13 mouse cellular contexts compared by ENCODE assay signal in genomic region chr2:157342328-157342926, GRCm38 (mm10). TPM values are rescaled to one million over a fixed set of nuclear protein-coding genes. Genes with fewer than 3 reads are reported as not detected.
DNase-seq lines count a peak whose midpoint lies in the region; ATAC-seq and TF ChIP-seq lines count a peak whose summit lies in the region.
"Had no signal": no experiment of that assay in that cellular context is flagged by ENCODE, and none has a peak within 500 bp of the region (broad histone marks: within the 10 kb centered on the region; RNA-seq: fewer than 3 reads in every experiment).

No protein-coding gene starts in this region.

- WGBS in forebrain, postnatal 0 days, result 29% methylated on average over 5 of the region's 5 CpGs
- 53% methylated on average over 5 of the region's 5 CpGs for WGBS in limb, embryonic 14.5 days
- 38% methylated on average over 5 of the region's 5 CpGs for WGBS in neural tube, embryonic 15.5 days

- no peaks in the 10 kb centered on the region for H3K9me3 ChIP-seq in forebrain, postnatal 0 days (ENCODE audit: low read length)
- no peaks in the 10 kb centered on the region for H3K9me3 ChIP-seq in limb, embryonic 14.5 days (ENCODE audit: control insufficient read depth, low read length)
- H3K9me3 ChIP-seq in neural tube, embryonic 15.5 days (replicated peaks), result no peaks in the 10 kb centered on the region

- TF ChIP-seq POLR2A in limb, embryonic 14.5 days (IDR thresholded peaks at IDR 0.05; ENCODE audit: borderline replicate concordance, extremely low read depth, insufficient read depth, insufficient read length), result no peak

- no peaks in the 10 kb centered on the region for H3K27me3 ChIP-seq in forebrain, postnatal 0 days (ENCODE audit: insufficient read depth, low read length)
- no peaks in the 10 kb centered on the region for H3K27me3 ChIP-seq in limb, embryonic 14.5 days (ENCODE audit: control insufficient read depth, insufficient read depth, low read length)
- H3K27me3 ChIP-seq in neural tube, embryonic 15.5 days (replicated peaks), result no peaks in the 10 kb centered on the region

- H3K4me3 ChIP-seq in layer of hippocampus, adult 2 months, result no peak overlapping the region
- H3K4me3 ChIP-seq in forebrain, postnatal 0 days (ENCODE audit: low read depth, low read length), result no peak overlapping the region
- H3K4me3 ChIP-seq in limb, embryonic 14.5 days (replicated peaks; ENCODE audit: low read length), result no peak overlapping the region
- no peak overlapping the region for H3K4me3 ChIP-seq in neural tube, embryonic 15.5 days (replicated peaks)
- H3K4me3 ChIP-seq: gastrocnemius, adult 2 months had no signal

- no peak overlapping the region for H3K4me2 ChIP-seq in forebrain, postnatal 0 days (ENCODE audit: low read depth)
- no peak overlapping the region for H3K4me2 ChIP-seq in limb, embryonic 14.5 days (replicated peaks; ENCODE audit: low read depth, low read length, severe bottlenecking)
- H3K4me2 ChIP-seq in neural tube, embryonic 15.5 days, result no peak overlapping the region

- peaks cover 17% of the 10 kb centered on the region for H3K4me1 ChIP-seq in forebrain, postnatal 0 days (ENCODE audit: insufficient read depth)
- H3K4me1 ChIP-seq in limb, embryonic 14.5 days (ENCODE audit: control insufficient read depth, insufficient read depth, low read length), result peaks cover 9% of the 10 kb centered on the region; the same call in 1 of the 2 replicates
- H3K4me1 ChIP-seq in neural tube, embryonic 15.5 days, result peaks cover 53% of the 10 kb centered on the region

- TF ChIP-seq CTCF in layer of hippocampus, adult 2 months (conservative IDR thresholded peaks at IDR 0.05), result no peak
- TF ChIP-seq CTCF in forebrain, postnatal 0 days (IDR thresholded peaks at IDR 0.05; ENCODE audit: low read depth), result no peak

- no peak for ATAC-seq in forebrain, postnatal 0 days
- no peak for ATAC-seq in limb, embryonic 14.5 days (ENCODE audit: low FRiP score, low read depth)
- ATAC-seq in neural tube, embryonic 15.5 days (ENCODE audit: low FRiP score), result no peak

- H3K9ac ChIP-seq in forebrain, postnatal 0 days, result peak overlapping the region; percentile 15; the same call in 1 of the 2 replicates
- H3K9ac ChIP-seq in limb, embryonic 14.5 days (ENCODE audit: low read depth, low read length, severe bottlenecking), result no peak overlapping the region
- H3K9ac ChIP-seq in neural tube, embryonic 15.5 days (replicated peaks), result 0 out of 2 replicates have a peak overlapping the region, but pooled peaks have one; percentile 15

- no peaks in the 10 kb centered on the region for H3K36me3 ChIP-seq in forebrain, postnatal 0 days (ENCODE audit: insufficient read depth)
- H3K36me3 ChIP-seq in limb, embryonic 14.5 days (ENCODE audit: control insufficient read depth, insufficient read depth, low read length), result no peaks in the 10 kb centered on the region
- no peaks in the 10 kb centered on the region for H3K36me3 ChIP-seq in neural tube, embryonic 15.5 days

- peak overlapping the region; percentile 75 for H3K27ac ChIP-seq in layer of hippocampus, adult 2 months
- peak overlapping the region; percentile 75 for H3K27ac ChIP-seq in forebrain, postnatal 0 days (ENCODE audit: low read depth, low read length)
- H3K27ac ChIP-seq in limb, embryonic 14.5 days (replicated peaks; ENCODE audit: low read depth, low read length), result 0 out of 2 replicates have a peak overlapping the region, but pooled peaks have one; percentile 5
- peak overlapping the region; percentile 76 for H3K27ac ChIP-seq in neural tube, embryonic 15.5 days (replicated peaks)
- H3K27ac ChIP-seq: gastrocnemius, adult 2 months had no signal

- DNase-seq in layer of hippocampus, adult 2 months (ENCODE audit: low spot score in 2 of 2), result no peak
- no peak for DNase-seq in layer of hippocampus, postnatal 25 days (ENCODE audit: extremely low spot score in 1 of 2, low spot score in 1 of 2)
- peak; percentile 49 for DNase-seq in forebrain, postnatal 0 days
- DNase-seq in limb, embryonic 14.5 days (ENCODE audit: low spot score), result no peak
- DNase-seq in ovary, postnatal 14 days (ENCODE audit: low spot score), result no peak
- DNase-seq in MN1 (ENCODE audit: low spot score), result no peak
- no peak for DNase-seq in adrenal gland, postnatal 14 days
- DNase-seq: gastrocnemius, adult 2 months; spleen, adult 18-20 months had no signal

RNA-seq across cellular contexts. Expression of gene Ghrh, which starts 4.9 kb away (rescaled TPM):
- not detected for total RNA-seq in layer of hippocampus, adult 2 months (2021)
- under 1 TPM in 1 of 2 experiments, not detected in 1; 0.59 TPM for total RNA-seq in layer of hippocampus, postnatal 25 days (2021)
- total RNA-seq in forebrain, postnatal 0 days (2014; rRNA removed), result 1.5 and 1.7 TPM in 2 replicates
- 0.74 and 2.8 TPM in 2 replicates for polyA plus RNA-seq in forebrain, postnatal 0 days (2015; fragmentation: Nextera tagmentation; extraction: Ambion mirVana)
- 0.54 and 0.65 TPM in 2 replicates for polyA plus RNA-seq in limb, embryonic 14.5 days (2012; rRNA removed)
- polyA plus RNA-seq in limb, embryonic 14.5 days (2014; fragmentation: Nextera tagmentation; extraction: Ambion mirVana), result 0.56 TPM in 1 of 2 replicates, not detected in the other
- 1.8 TPM in 1 of 2 replicates, not detected in the other for polyA plus RNA-seq in neural tube, embryonic 15.5 days (2015; fragmentation: Nextera tagmentation; extraction: Ambion mirVana)
- total RNA-seq in adrenal gland, postnatal 14 days (2021), result not detected in 2 replicates
- total RNA-seq: gastrocnemius, adult 2 months; left cerebral cortex, postnatal 25 days had no signal
- polyA plus RNA-seq: heart, embryonic 14.5 days; liver, embryonic 16.5 days had no signal

RNA-seq across cellular contexts. Expression of gene Manbal, which starts 25.0 kb away (rescaled TPM):
- 10 to 100 TPM; 52.0 to 55.7 TPM for total RNA-seq in layer of hippocampus, adult 2 months (2021)
- 10 to 100 TPM; 61.3 to 66.5 TPM for total RNA-seq in layer of hippocampus, postnatal 25 days (2021)
- 69.9 and 73.6 TPM in 2 replicates for total RNA-seq in forebrain, postnatal 0 days (2014; rRNA removed)
- 139 TPM in 2 replicates for polyA plus RNA-seq in forebrain, postnatal 0 days (2015; fragmentation: Nextera tagmentation; extraction: Ambion mirVana)
- polyA plus RNA-seq in limb, embryonic 14.5 days (2012; rRNA removed), result 80.4 and 82.3 TPM in 2 replicates
- polyA plus RNA-seq in limb, embryonic 14.5 days (2014; fragmentation: Nextera tagmentation; extraction: Ambion mirVana), result 47.1 and 52.8 TPM in 2 replicates
- polyA plus RNA-seq in neural tube, embryonic 15.5 days (2015; fragmentation: Nextera tagmentation; extraction: Ambion mirVana), result 110 and 112 TPM in 2 replicates
- 29.4 and 35.4 TPM in 2 replicates for total RNA-seq in adrenal gland, postnatal 14 days (2021)

Comparison
In these comparisons a context has a peak if more than half of its experiments do, and no peak if none do; other contexts are left out.
1. H3K27ac ChIP-seq: peak in every context shown above with its lines; median percentile 76 in neural tube, embryonic 15.5 days; 75 in layer of hippocampus, adult 2 months; 75 in forebrain, postnatal 0 days; 5 in limb, embryonic 14.5 days.